Mouse (Mus musculus): ENCODE measurements around the gene Ahcyl1. TPM values are rescaled to one million over a fixed set of nuclear protein-coding genes. Genes with fewer than 3 reads are reported as not detected.

Gene Ahcyl1
- total and polyA plus RNA-seq, 3 experiments: 21.4 to 146 (median 54.9) TPM

DNA sequence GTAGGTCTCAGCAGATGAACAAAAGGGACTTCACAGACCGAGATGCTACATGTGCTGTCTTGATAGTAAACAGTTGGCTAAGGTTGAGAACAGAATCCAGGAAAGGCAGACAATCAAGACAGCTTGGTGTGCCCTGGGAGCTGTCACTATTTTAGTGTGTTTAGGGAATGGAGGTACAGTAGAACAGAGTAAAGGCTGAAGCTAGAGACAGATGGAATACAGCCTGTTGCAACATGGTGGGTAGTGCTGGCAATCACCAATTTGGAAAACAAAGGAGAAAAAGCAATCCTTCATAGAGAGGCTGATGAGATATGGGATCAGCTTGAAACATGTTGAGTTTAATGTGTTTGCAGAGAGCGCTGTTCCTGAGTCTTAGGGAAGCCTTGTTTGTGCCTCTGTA lies 4.3 kb upstream of the Ahcyl1 start:
- Histone ChIP-seq H3K4me3 (ENCODE audit: low read depth, low read length) (no peak overlapping the region), H3K9me3 (replicated peaks) (no peaks in the 10 kb centered on the region), H3K36me3 (replicated peaks) (no peaks in the 10 kb centered on the region), H3K27me3 (ENCODE audit: insufficient read depth, low read length) (peaks cover 48% of the 10 kb centered on the region), H3K4me1 (ENCODE audit: insufficient read depth, low read depth, low read length) (peaks cover 6% of the 10 kb centered on the region; the same call in 1 of the 2 replicates)
- TF ChIP-seq CTCF (IDR thresholded peaks at IDR 0.05; ENCODE audit: low read depth, low read length) (no peak), GATA2 (IDR thresholded peaks at IDR 0.05; ENCODE audit: borderline replicate concordance, low read depth, low read length) (no peak), TAL1 (conservative IDR thresholded peaks at IDR 0.05; ENCODE audit: low read depth, low read length) (no peak), POLR2AphosphoS5 (IDR thresholded peaks at IDR 0.05; ENCODE audit: insufficient replicate concordance, low read depth, low read length) (no peak), GATA1 (IDR thresholded peaks at IDR 0.05; ENCODE audit: borderline replicate concordance, low read length) (no peak)
- ATAC-seq (ENCODE audit: extremely low read depth, insufficient number of reproducible peaks, low FRiP score, poor library complexity, severe bottlenecking): no peak
- no peak for DNase-seq (ENCODE audit: low spot score)

GRCm38 (mm10) chr3:107696910-107697309 lies 550 bp upstream of the Ahcyl1 start:
- no peak for ATAC-seq (ENCODE audit: extremely low read depth, insufficient number of reproducible peaks, low FRiP score, poor library complexity, severe bottlenecking)
- H3K4me3 ChIP-seq (ENCODE audit: low read depth, low read length): peak overlapping the region; percentile 87; the same call in 1 of the 2 replicates

DNA sequence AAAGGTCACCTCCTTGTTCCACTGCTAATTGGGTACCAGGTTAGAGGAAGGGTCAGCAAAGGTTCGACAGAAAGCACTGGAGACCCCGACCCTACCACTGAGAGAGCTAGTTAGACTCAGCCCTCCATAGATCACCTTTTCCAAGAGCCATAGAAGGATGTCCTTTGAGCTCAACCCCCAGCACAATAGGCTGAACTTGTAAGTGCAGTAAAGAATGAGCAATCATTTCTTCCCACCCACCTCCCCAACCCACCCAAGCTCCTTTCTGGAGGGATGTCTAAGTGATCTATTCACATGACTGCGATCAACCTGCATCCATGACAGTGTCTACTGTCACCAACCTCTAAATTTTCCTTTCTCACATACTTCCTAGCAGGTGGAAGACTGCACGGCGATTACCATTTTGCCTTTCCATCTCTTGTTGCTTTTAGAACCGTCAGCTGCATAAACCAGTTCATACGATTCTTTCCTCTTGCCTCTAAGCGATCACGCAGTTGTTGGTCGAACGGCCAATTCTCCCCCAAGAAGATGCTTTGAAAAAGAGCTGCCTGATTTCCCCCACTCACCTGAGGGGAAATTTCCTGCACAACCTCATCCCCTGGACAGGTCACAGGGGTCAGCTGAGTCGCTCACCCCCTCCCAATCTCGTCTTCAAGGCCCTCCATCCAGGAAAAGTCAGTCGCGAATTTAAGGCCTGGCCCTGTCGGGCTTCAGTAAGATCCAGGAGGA lies 977 bp downstream of the Ahcyl1 start:
- TF ChIP-seq CTCF (IDR thresholded peaks at IDR 0.05; ENCODE audit: low read depth, low read length) (no peak), GATA1 (IDR thresholded peaks at IDR 0.05; ENCODE audit: borderline replicate concordance, low read length) (no peak), POLR2AphosphoS5 (IDR thresholded peaks at IDR 0.05; ENCODE audit: insufficient replicate concordance, low read depth, low read length) (no peak), GATA2 (IDR thresholded peaks at IDR 0.05; ENCODE audit: borderline replicate concordance, low read depth, low read length) (no peak), TAL1 (conservative IDR thresholded peaks at IDR 0.05; ENCODE audit: low read depth, low read length) (no peak)
- Histone ChIP-seq H3K9me3 (replicated peaks) (no peaks in the 10 kb centered on the region), H3K4me1 (ENCODE audit: insufficient read depth, low read depth, low read length) (peaks cover 42% of the 10 kb centered on the region), H3K36me3 (replicated peaks) (peaks cover 22% of the 10 kb centered on the region), H3K27me3 (ENCODE audit: insufficient read depth, low read length) (peaks cover 13% of the 10 kb centered on the region), H3K4me3 (ENCODE audit: low read depth, low read length) (peak overlapping the region; percentile 87)
- no peak for DNase-seq (ENCODE audit: low spot score)
- no peak for ATAC-seq (ENCODE audit: extremely low read depth, insufficient number of reproducible peaks, low FRiP score, poor library complexity, severe bottlenecking)

More at GRCm38 (mm10) chr3:107696910-107697309, 550 bp upstream of the Ahcyl1 start:
- peaks cover 34% of the 10 kb centered on the region for H3K4me1 ChIP-seq (ENCODE audit: insufficient read depth, low read depth, low read length)
- no peaks in the 10 kb centered on the region for H3K9me3 ChIP-seq (replicated peaks)
- peaks cover 24% of the 10 kb centered on the region for H3K27me3 ChIP-seq (ENCODE audit: insufficient read depth, low read length)
- DNase-seq (ENCODE audit: low spot score): no peak
- TF ChIP-seq GATA1 (IDR thresholded peaks at IDR 0.05; ENCODE audit: borderline replicate concordance, low read length) (no peak), GATA2 (IDR thresholded peaks at IDR 0.05; ENCODE audit: borderline replicate concordance, low read depth, low read length) (no peak), TAL1 (conservative IDR thresholded peaks at IDR 0.05; ENCODE audit: low read depth, low read length) (no peak), POLR2AphosphoS5 (IDR thresholded peaks at IDR 0.05; ENCODE audit: insufficient replicate concordance, low read depth, low read length) (no peak), CTCF (IDR thresholded peaks at IDR 0.05; ENCODE audit: low read depth, low read length) (no peak)
- peaks cover 8% of the 10 kb centered on the region for H3K36me3 ChIP-seq (replicated peaks)

- TF ChIP-seq GATA2 (IDR thresholded peaks at IDR 0.05; ENCODE audit: borderline replicate concordance, low read depth, low read length) (no peak), POLR2AphosphoS5 (IDR thresholded peaks at IDR 0.05; ENCODE audit: insufficient replicate concordance, low read depth, low read length) (no peak)
- DNase-seq (ENCODE audit: low spot score) (no peak), ATAC-seq (ENCODE audit: extremely low read depth, insufficient number of reproducible peaks, low FRiP score, poor library complexity, severe bottlenecking) (no peak)
- H3K27me3 ChIP-seq (ENCODE audit: insufficient read depth, low read length): peaks cover 7% of the 10 kb centered on the region
- peaks cover 46% of the 10 kb centered on the region for H3K4me1 ChIP-seq (ENCODE audit: insufficient read depth, low read depth, low read length)
- no peak overlapping the region; the same call in 1 of the 2 replicates for H3K4me3 ChIP-seq (ENCODE audit: low read depth, low read length)
- H3K9me3 ChIP-seq (replicated peaks): no peaks in the 10 kb centered on the region
- H3K36me3 ChIP-seq (replicated peaks): peaks cover 25% of the 10 kb centered on the region
These were observed 2.0 kb downstream of the Ahcyl1 start for GRCm38 (mm10) chr3:107694256-107694900.

DNA sequence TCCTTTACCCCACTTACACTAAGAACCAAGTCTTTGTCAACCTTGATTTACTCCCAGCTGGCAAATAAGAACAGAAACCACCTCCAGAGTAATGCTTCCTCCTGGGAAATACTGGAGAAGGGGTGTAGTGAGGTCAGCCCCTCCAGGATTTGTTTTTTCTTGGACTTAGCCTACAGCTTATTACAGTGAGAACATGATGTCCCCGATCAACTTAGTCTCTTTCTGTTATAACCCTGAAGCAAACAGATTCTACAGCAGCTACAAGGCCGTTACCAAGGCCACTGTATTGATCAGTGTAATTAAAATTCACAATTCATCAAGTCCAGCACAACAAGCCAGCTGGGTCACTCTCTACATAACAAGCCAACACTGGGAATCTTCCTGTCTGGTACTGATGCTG lies 6.0 kb downstream of the Ahcyl1 start:
- DNase-seq (ENCODE audit: low spot score): no peak
- Histone ChIP-seq H3K4me1 (ENCODE audit: insufficient read depth, low read depth, low read length) (peaks cover 43% of the 10 kb centered on the region), H3K4me3 (ENCODE audit: low read depth, low read length) (no peak overlapping the region), H3K36me3 (replicated peaks) (peaks cover 35% of the 10 kb centered on the region), H3K27me3 (ENCODE audit: insufficient read depth, low read length) (no peaks in the 10 kb centered on the region), H3K9me3 (replicated peaks) (no peaks in the 10 kb centered on the region)
- TF ChIP-seq TAL1 (conservative IDR thresholded peaks at IDR 0.05; ENCODE audit: low read depth, low read length) (no peak), POLR2AphosphoS5 (IDR thresholded peaks at IDR 0.05; ENCODE audit: insufficient replicate concordance, low read depth, low read length) (no peak), GATA2 (IDR thresholded peaks at IDR 0.05; ENCODE audit: borderline replicate concordance, low read depth, low read length) (no peak), GATA1 (IDR thresholded peaks at IDR 0.05; ENCODE audit: borderline replicate concordance, low read length) (no peak), CTCF (IDR thresholded peaks at IDR 0.05; ENCODE audit: low read depth, low read length) (no peak)
- ATAC-seq (ENCODE audit: extremely low read depth, insufficient number of reproducible peaks, low FRiP score, poor library complexity, severe bottlenecking): no peak

DNA sequence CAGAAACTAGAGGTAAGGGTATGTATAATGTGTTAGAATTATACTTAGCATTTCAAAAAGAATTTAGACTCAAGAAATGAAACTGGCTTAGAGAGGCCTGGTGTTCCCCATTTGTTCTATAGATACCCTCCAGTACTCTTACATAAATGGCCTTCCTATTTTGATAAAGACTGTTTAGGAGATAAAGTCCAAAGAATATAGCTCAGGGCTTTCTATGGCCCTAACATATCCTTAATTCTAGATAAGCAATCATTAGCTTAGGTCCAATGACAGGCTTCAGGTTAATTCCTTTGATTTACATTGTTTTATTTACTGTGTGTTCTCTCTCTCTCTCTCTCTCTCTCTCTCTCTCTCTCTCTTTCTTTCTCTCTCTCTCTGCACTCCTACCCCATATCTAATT lies 7.1 kb downstream of the Ahcyl1 start:
- Histone ChIP-seq H3K4me1 (ENCODE audit: insufficient read depth, low read depth, low read length) (peaks cover 34% of the 10 kb centered on the region), H3K9me3 (replicated peaks) (no peaks in the 10 kb centered on the region), H3K36me3 (replicated peaks) (peaks cover 38% of the 10 kb centered on the region), H3K27me3 (ENCODE audit: insufficient read depth, low read length) (no peaks in the 10 kb centered on the region), H3K4me3 (ENCODE audit: low read depth, low read length) (no peak overlapping the region)
- DNase-seq (ENCODE audit: low spot score) (no peak), ATAC-seq (ENCODE audit: extremely low read depth, insufficient number of reproducible peaks, low FRiP score, poor library complexity, severe bottlenecking) (no peak)
- TF ChIP-seq TAL1 (conservative IDR thresholded peaks at IDR 0.05; ENCODE audit: low read depth, low read length) (no peak), CTCF (IDR thresholded peaks at IDR 0.05; ENCODE audit: low read depth, low read length) (no peak), GATA2 (IDR thresholded peaks at IDR 0.05; ENCODE audit: borderline replicate concordance, low read depth, low read length) (no peak), GATA1 (IDR thresholded peaks at IDR 0.05; ENCODE audit: borderline replicate concordance, low read length) (no peak), POLR2AphosphoS5 (IDR thresholded peaks at IDR 0.05; ENCODE audit: insufficient replicate concordance, low read depth, low read length) (no peak)

All from G1E (cell line).